Mouse (Mus musculus) MEL (cell line): Measurements from ENCODE around the gene Ccna2. TPM values are rescaled to one million over a fixed set of nuclear protein-coding genes. Genes with fewer than 3 reads are reported as not detected.

ENCODE experiments used
- DNase-seq: peaks from one replicate; pipeline ENCODE4 v3.0.0; 2011; ENCODE audit warnings: low read depth, low spot score
- H3K27ac ChIP-seq: 2 replicates; pipeline ENCODE4 v1.5.1; 2012; ENCODE audit warnings: low read depth, mild to moderate bottlenecking, control low read depth, low read length, moderate library complexity; ENCODE audit not compliant: control insufficient read depth
- H3K27me3 ChIP-seq, 2 experiments: fragments of 150-350 bp in 1 of 2; sonication (generic) in 1 of 2; 2 replicates each; pipeline ENCODE4 v1.6.1; 2012; ENCODE audit warnings: low read length in 2 of 2, mild to moderate bottlenecking in 2 of 2, improper control_type of control experiment in 1 of 2, moderate library complexity in 1 of 2; ENCODE audit not compliant: insufficient read depth in 2 of 2, control insufficient read depth in 1 of 2
- H3K36me3 ChIP-seq, 2 experiments: 2 replicates each; pipeline ENCODE4 v1.6.1; 2012 to 2014; ENCODE audit warnings: low read length in 2 of 2, improper control_type of control experiment in 1 of 2, inconsistent platforms in 1 of 2, mild to moderate bottlenecking in 1 of 2; ENCODE audit not compliant: insufficient read depth in 2 of 2, control insufficient read depth in 1 of 2
- H3K4me1 ChIP-seq, 2 experiments: fragments of 150-350 bp in 1 of 2; sonication (generic) in 1 of 2; 2 replicates each; pipeline ENCODE4 v1.6.1; 2012; ENCODE audit warnings: low read length in 2 of 2, improper control_type of control experiment in 1 of 2, mild to moderate bottlenecking in 1 of 2; ENCODE audit not compliant: insufficient read depth in 2 of 2, control insufficient read depth in 1 of 2
- H3K4me3 ChIP-seq, 2 experiments: fragments of 150-350 bp in 1 of 2; sonication (generic) in 1 of 2; 2 replicates each; pipeline ENCODE4 v1.5.1; 2012; ENCODE audit warnings: low read depth in 2 of 2, low read length in 2 of 2, mild to moderate bottlenecking in 2 of 2, moderate library complexity in 2 of 2, control low read depth in 1 of 2, improper control_type of control experiment in 1 of 2; ENCODE audit not compliant: control insufficient read depth in 1 of 2, insufficient read depth in 1 of 2
- H3K79me2 ChIP-seq: 2 replicates; pipeline ENCODE4 v1.6.1; 2012; ENCODE audit warnings: mild to moderate bottlenecking, low read length, moderate library complexity; ENCODE audit not compliant: control insufficient read depth, poor library complexity, insufficient read depth
- H3K9ac ChIP-seq: 2 replicates; pipeline ENCODE4 v1.6.1; 2012; ENCODE audit warnings: low read depth, mild to moderate bottlenecking, control low read depth, low read length, moderate library complexity; ENCODE audit not compliant: control insufficient read depth, poor library complexity, severe bottlenecking
- H3K9me3 ChIP-seq: fragments of 150-350 bp; sonication (generic); replicated peaks from 2 replicates; pipeline ENCODE4 v1.6.1; 2012; ENCODE audit warnings: mild to moderate bottlenecking, low read length, improper control_type of control experiment, moderate library complexity; ENCODE audit not compliant: insufficient read depth
- CTCF ChIP-seq, 3 experiments: IDR thresholded peaks in 2 of 3; conservative IDR thresholded peaks in 1 of 3; 2 replicates each; pipeline ENCODE4 v1.5.1; 2011 to 2012; ENCODE audit warnings: low read length in 3 of 3, low read depth in 2 of 3, mild to moderate bottlenecking in 2 of 3, improper control_type of control experiment in 1 of 3, inconsistent platforms in 1 of 3, mixed read lengths in 1 of 3, moderate library complexity in 1 of 3; ENCODE audit not compliant: control insufficient read depth in 1 of 3, insufficient read depth in 1 of 3, poor library complexity in 1 of 3, severe bottlenecking in 1 of 3
- ELF1 ChIP-seq: IDR thresholded peaks from 2 replicates; pipeline ENCODE4 v1.6.1; 2014; ENCODE audit warnings: low read depth, mild to moderate bottlenecking, inconsistent platforms, low read length, improper control_type of control experiment, moderate library complexity
- EP300 ChIP-seq, 2 experiments: IDR thresholded peaks; 2 replicates each; pipeline ENCODE4 v1.6.1; 2011; ENCODE audit warnings: improper control_type of control experiment in 2 of 2, low read length in 2 of 2, low read depth in 1 of 2, mild to moderate bottlenecking in 1 of 2
- HCFC1 ChIP-seq: IDR thresholded peaks from 2 replicates; pipeline ENCODE4 v1.6.1; 2012; ENCODE audit warnings: low read depth, mild to moderate bottlenecking, inconsistent platforms, low read length, improper control_type of control experiment, moderate library complexity
- KAT2A ChIP-seq: conservative IDR thresholded peaks from 2 replicates; pipeline ENCODE4 v1.6.1; 2012; ENCODE audit warnings: low read depth, low read length, improper control_type of control experiment, inconsistent platforms
- MAX ChIP-seq: IDR thresholded peaks from 2 replicates; pipeline ENCODE4 v1.6.1; 2011; ENCODE audit warnings: low read length, improper control_type of control experiment
- MAZ ChIP-seq: IDR thresholded peaks from 2 replicates; pipeline ENCODE4 v1.6.1; 2012; ENCODE audit warnings: low read depth, mild to moderate bottlenecking, inconsistent platforms, low read length, improper control_type of control experiment
- MEF2A ChIP-seq: IDR thresholded peaks from 2 replicates; pipeline ENCODE4 v1.6.1; 2014; ENCODE audit warnings: low read depth, mild to moderate bottlenecking, inconsistent platforms, low read length, improper control_type of control experiment; ENCODE audit not compliant: poor library complexity, insufficient replicate concordance, severe bottlenecking; ENCODE audit errors: extremely low read depth
- MYB ChIP-seq: IDR thresholded peaks from 2 replicates; pipeline ENCODE4 v1.6.1; 2011; ENCODE audit warnings: mild to moderate bottlenecking, low read depth, low read length, improper control_type of control experiment
- NELFE ChIP-seq: IDR thresholded peaks from 2 replicates; pipeline ENCODE4 v1.6.1; 2011; ENCODE audit warnings: low read depth, low read length, improper control_type of control experiment
- POLR2AphosphoS2 ChIP-seq: IDR thresholded peaks from 2 replicates; pipeline ENCODE4 v1.6.1; 2011; ENCODE audit warnings: low read length, improper control_type of control experiment
- RAD21 ChIP-seq: IDR thresholded peaks from 2 replicates; pipeline ENCODE4 v1.6.1; 2011; ENCODE audit warnings: mild to moderate bottlenecking, low read depth, low read length, improper control_type of control experiment
- TBP ChIP-seq: IDR thresholded peaks from 2 replicates; pipeline ENCODE4 v1.8.0; 2011; ENCODE audit warnings: low read depth, low read length, improper control_type of control experiment
- UBTF ChIP-seq: IDR thresholded peaks from 2 replicates; pipeline ENCODE4 v1.6.1; 2012; ENCODE audit warnings: low read depth, mild to moderate bottlenecking, inconsistent platforms, low read length, improper control_type of control experiment, moderate library complexity, borderline replicate concordance; ENCODE audit not compliant: insufficient read depth
- USF1 ChIP-seq: IDR thresholded peaks from 2 replicates; pipeline ENCODE4 v1.6.1; 2014; ENCODE audit warnings: low read depth, mild to moderate bottlenecking, inconsistent platforms, low read length, improper control_type of control experiment, moderate library complexity
- USF2 ChIP-seq, 2 experiments: IDR thresholded peaks; 2 replicates each; pipeline ENCODE4 v1.6.1; 2011 to 2012; ENCODE audit warnings: improper control_type of control experiment in 2 of 2, low read length in 2 of 2, borderline replicate concordance in 1 of 2, inconsistent platforms in 1 of 2, low read depth in 1 of 2, mild to moderate bottlenecking in 1 of 2; ENCODE audit not compliant: insufficient read depth in 1 of 2
- ZNF384 ChIP-seq: IDR thresholded peaks from 2 replicates; pipeline ENCODE4 v1.6.1; 2012; ENCODE audit warnings: low read depth, mild to moderate bottlenecking, inconsistent platforms, low read length, improper control_type of control experiment
- polyA plus RNA-seq, 2 experiments: library from polyadenylated mRNA; stranded (reverse) in 1 of 2; unstranded in 1 of 2; fragments of >175 nt in 1 of 2; fragments of >200 nt in 1 of 2; gene quantifications; 2 replicates each; pipeline versions ENCODE4 v1.2.1 to v1.2.4; 2012; ENCODE audit warnings: low replicate concordance in 2 of 2, low read depth in 1 of 2; ENCODE audit not compliant: insufficient read length in 2 of 2, insufficient read depth in 1 of 2, missing spikeins in 1 of 2
- total RNA-seq: library from RNA; depleted of rRNA; stranded (reverse); fragments of 300-350 nt; gene quantifications from 2 replicates; pipeline ENCODE4 v1.2.3, GENCODE M21; 2012

Gene Ccna2
- total and polyA plus RNA-seq, 3 experiments, result 124 to 487 (median 180) TPM

DNA sequence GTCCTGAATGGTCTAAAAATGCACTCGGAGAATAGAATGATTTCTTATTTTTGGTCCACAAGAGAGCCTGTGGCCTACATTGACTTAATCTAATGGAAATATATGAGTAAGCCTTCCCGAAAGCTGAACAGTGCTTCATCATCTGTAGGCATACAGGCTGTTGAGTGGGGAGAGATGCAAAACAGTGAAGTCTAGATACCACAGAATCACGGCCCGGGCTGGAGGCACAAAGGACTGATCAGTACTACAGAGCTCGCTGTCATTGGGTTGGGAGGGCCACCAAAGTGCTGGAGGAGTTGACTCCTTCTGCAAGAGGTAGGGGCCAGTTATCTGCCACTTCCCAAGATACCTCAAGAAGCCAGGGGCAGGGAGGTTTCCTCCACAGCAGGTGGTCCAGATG, 41.2 kb downstream of the Ccna2 start:
- Histone ChIP-seq H3K9me3 (no peaks in the 10 kb centered on the region), H3K27me3 (peaks cover 11 to 18% of the 10 kb centered on the region in 2 experiments; a peak in 3 of 4 replicates), H3K79me2 (no peaks in the 10 kb centered on the region), H3K36me3 (no peaks in the 10 kb centered on the region), H3K9ac (no peak overlapping the region), H3K4me3 (no peak overlapping the region), H3K4me1 (no peaks in the 10 kb centered on the region; a peak in 1 of 4 replicates), H3K27ac (no peak overlapping the region)
- TF ChIP-seq NELFE (no peak), USF2 (IDR thresholded peaks at IDR 0.05; ENCODE audit: borderline replicate concordance in 1 of 2, insufficient read depth in 1 of 2, low read depth in 1 of 2, low read length in 2 of 2) (no peak), USF1 (no peak), ELF1 (no peak)
- no peak for DNase-seq

DNA sequence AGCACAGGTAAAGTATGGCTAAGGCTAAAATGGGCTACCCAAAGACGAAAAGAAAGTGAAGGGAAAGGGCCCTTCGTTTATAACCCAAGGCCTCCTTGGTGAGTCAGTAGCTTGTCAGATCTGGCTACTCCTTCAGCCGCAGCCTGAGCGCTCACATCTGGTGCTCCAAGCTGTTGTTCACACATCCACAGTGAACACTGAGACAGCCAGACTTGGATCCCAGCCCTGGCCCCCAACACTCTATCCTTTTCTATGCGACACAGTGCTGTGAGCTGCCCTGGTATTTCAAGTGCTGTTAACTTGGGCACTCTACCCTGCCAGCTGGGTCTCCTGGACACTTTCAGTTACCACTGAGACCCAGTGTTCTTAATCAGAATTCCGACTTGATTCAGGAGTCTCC, 41.6 kb downstream of the Ccna2 start:
- no peak for DNase-seq
- TF ChIP-seq ZNF384 (no peak), NELFE (no peak), UBTF (no peak), EP300 (IDR thresholded peaks at IDR 0.05; ENCODE audit: low read depth in 1 of 2, low read length in 2 of 2) (no peak), TBP (no peak), CTCF (IDR thresholded peaks at IDR 0.05 in 2 of 3, conservative IDR thresholded peaks at IDR 0.05 in 1 of 3; ENCODE audit: control insufficient read depth in 1 of 3, insufficient read depth in 1 of 3, low read depth in 2 of 3, low read length in 3 of 3, poor library complexity in 1 of 3, severe bottlenecking in 1 of 3) (no peak), MAZ (no peak), ELF1 (no peak), MYB (no peak), POLR2AphosphoS2 (no peak), USF1 (no peak), MEF2A (no peak), RAD21 (no peak), MAX (no peak), HCFC1 (no peak), KAT2A (no peak)
- H3K4me1 ChIP-seq, result no peaks in the 10 kb centered on the region
- H3K27me3 ChIP-seq, result peaks cover 11 to 18% of the 10 kb centered on the region in 2 experiments; a peak in 3 of 4 replicates
- H3K36me3 ChIP-seq, result no peaks in the 10 kb centered on the region
- H3K9me3 ChIP-seq, result no peaks in the 10 kb centered on the region
- no peak overlapping the region for H3K27ac ChIP-seq
- H3K79me2 ChIP-seq, result no peaks in the 10 kb centered on the region
- H3K9ac ChIP-seq, result no peak overlapping the region
- H3K4me3 ChIP-seq, result no peak overlapping the region
